Mouse (Mus musculus): Measurements from ENCODE around the gene Mpo.
A peak's percentile ranks its signal among the peaks of the same experiment; 100 is the strongest.

Mpo gene

DNA sequence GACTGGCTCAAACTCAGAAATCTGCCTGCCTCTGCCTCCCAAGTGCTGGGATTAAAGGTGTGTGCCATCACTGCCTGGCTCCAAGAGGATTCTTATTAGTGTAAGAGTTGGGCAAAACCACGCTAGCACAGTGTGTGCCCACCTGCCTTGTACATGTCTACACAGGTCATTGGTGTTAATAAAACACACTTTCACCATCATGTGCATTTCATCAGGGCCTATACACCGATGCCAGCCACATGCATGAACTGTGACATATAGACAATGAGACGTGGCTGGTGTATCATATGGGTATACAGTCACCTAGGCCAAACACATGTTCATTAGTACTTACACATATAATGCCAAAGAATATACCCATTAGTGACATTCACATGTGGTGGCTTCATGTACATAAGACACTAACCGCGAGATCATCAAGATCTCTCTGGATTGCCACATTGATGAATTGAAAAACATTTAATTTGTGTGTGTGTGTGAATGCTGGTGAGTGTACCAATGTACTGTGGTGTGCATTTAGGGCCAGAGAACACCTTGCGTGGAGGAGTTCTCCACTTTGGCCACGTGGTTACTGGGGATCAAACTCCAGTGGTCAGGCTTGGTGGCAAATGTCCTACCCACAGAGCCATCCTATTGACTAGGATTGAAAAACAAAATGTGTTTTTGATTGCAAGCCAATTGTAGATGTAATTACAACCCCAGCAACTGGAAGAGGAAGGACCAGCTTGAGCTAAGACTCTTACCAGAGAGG lies 35.0 kb upstream of the Mpo start:
- no peak for DNase-seq (ENCODE audit: low spot score)

DNA sequence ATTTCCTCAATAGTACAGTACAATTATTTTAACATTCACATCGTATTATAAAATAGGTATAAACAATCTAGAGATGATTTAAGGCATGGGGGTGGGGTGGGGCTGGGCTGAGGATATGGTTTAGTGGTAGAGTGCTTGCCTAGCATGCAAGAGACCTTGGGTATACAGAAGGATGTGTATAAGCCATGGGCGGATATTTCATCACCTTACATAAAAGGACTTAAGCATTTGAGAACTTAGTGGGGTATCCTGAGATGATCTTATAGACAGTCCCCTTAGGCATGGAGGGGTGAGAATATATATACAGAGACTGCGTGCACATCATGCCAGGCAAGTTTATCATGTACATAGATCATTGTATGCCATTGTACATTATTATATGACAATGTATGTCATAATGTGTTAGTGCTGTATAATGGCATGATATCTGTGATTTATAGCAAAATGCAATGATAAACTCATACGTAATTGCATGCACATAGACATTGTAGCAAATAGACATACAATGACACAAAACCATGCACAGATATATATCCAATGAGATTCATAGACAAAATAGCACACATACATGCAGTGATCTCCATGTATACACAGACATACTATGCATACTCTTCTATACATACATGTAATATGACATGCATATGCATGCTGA lies 34.3 kb upstream of the Mpo start:
- DNase-seq (ENCODE audit: low spot score), result no peak

DNA sequence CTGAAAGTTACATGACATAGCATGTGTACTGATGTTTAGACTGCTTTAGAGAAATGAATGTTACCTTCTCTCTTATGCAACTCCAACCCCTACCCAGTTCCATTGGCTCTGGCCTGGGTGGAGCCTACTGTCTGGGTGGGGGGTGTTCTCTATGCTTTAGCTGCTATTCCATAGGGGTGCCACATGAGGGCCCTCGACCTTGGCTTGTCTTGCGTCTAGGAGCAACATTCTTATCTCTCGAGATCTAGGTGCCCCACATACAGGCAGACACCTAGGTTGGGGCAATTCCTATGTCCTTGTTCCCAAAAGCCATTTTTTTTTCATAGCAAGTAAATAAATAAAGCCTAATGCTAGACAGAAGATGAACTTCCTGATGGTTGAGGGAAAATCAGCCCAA lies 33.8 kb upstream of the Mpo start:
- DNase-seq (ENCODE audit: low spot score), result no peak

DNA sequence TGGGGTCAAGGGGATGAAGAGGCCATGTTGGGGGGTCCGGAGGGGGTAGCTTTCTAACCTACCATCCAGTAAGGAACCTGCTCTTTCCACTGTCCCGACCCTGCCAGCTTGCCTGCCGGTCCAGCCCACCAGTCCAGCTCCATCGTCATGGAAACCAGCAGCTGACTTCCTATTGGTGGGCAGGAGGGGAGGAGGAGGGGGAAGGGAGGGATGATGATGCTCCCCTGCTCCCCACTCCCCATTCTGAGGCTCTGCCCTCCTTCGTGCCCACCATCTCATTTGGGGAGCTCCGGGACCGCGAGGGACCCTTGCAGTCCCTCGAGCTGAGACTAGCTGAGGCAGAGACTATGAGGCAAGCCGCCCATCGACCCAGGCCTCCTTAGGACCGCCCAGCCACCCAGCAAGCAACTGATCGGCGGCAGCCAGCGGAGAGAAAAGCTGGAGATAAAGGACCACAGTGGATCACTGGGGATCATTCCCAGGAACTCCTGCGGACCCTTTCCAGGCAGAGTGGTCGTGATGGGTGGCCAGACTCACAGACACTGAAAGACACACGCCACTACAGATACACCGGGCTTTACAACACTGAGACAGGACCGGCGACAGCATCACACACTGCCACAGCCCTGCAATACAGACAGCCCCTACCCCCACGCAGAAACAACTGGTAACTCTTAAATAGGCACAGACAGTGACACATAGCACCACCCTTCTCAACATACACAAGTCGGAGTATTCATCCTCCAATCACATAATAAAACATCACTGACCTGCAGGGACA lies 32.9 kb upstream of the Mpo start, which contains the start of gene Tspoap1:
Tspoap1 (plus strand) TSS at position 241 of the 781 bp plus-strand sequence.
- DNase-seq (ENCODE audit: low spot score), result no peak

DNA sequence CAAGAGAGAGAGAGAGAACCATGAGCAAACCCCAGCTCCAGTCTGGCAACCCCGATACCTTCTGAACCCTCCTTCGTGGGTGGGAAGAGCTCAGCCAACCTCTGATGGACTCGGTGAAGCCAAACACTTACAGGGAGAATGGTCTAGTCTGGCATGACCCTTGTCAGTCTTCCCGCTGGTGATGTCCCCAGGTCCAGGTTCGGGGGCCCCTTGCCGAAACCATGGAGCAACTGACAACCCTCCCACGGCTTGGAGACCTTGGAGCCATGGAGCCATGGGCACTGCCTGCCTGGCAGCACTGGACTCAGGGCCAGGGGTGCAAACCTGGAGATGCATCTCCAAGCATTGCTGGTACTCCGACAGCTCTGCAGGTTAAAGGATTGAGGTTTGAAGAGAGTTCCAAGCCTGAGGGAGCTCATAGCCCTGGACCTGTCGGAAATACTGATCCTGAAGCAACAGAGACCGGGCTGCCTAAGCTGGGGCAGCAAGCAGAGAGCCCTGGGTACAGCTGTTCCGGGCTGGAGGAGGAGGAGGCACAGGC lies 32.1 kb upstream of the Mpo start:
- DNase-seq (ENCODE audit: low spot score), result no peak

DNA sequence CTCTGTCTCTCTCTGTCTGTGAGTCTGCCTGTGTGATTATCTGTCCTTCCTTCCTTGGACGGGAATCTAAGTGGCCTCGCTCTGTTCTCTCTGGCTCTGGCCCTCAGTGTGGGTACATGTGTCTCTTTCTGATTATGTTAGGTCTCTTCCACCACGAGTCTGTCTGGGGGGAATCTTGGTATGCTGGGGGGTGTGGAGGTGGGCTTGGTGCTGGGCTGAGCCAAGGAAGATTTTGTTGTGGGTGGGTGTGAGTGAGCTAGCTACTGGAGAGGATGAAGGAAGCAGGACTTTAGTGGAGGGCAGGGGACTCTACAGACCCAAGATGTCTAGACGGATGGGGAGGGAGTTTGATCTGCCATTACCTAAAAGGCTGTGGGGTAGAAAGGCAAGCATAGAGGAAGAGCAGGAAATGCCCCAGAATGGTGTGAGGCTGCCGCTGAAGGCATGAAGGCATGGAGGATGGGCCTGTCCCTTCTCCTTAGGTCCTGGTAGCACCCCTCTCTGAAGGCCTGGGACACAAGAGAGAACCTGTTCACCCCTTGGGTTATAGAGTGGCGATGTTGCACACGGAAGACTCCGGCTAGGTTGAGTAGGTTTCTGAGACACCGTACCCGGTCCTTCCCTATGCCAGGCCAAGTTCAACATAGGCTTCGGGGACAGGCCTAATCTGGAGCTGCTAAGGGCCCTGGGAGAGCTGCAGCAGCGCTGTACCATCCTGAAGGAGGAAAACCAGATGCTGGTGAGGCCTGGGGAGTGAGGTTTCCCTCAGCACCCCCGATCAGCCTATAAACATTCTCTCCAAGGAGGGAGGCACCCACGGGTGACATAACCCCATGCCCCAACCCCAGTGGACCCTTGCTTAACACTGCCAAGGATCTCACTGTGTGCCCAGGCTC lies 31.3 kb upstream of the Mpo start:
- DNase-seq (ENCODE audit: low spot score), result no peak

DNA sequence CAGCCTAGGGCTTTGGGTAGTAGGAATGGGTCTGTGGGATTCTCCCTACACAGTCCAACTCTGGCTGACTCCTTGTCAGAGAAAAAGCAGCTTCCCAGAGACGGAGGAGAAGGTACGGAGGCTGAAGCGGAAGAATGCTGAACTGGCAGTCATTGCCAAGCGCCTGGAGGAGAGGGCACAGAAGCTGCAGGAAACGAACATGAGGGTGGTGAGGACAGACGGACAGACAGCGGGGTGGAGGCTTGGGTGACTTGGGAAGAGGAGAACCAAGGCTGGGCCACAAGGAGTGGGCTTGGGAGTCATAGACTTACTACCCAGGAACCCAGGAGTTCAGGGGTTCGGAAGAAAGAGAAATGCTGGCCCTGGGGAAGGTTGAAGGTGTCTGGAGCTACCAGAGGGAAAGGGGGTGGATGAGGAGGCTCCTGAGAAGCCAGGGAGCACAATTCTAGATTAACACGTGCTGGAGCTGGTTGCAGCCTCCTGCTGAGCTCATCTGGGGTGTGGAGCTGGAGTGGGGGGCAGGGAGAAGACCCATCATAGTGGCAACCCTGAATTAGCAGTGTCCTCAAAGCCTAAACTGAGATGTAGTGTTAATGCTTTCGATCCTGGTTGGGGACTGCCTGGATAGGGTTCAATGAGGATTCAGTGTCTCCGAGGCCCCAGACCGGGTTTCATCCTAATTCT lies 30.5 kb upstream of the Mpo start:
- DNase-seq (ENCODE audit: low spot score), result no peak

DNA sequence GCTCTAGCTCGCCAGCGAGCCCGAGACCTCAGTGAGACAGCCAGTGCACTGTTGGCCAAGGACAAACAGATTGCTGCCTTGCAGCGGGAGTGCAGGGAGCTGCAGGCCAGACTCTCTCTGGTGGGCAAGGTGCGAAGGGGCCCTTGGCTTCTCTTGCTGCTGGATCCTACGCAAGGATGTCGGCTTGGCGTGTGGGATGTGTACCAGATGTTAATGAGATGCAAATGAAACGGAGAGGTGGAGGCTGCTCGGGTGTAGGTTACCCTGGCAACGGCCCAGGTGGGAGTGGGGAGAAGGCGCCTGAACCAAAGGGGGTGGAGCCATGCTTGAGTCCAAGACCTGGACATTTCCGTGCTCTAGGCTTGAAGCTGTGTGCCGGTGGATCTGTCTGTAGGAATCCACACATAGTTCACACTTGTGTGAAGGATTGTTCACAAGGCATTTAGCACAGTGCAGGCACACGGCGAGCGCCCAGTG lies 29.8 kb upstream of the Mpo start:
- peak; percentile 55 for DNase-seq (ENCODE audit: low spot score)

DNA sequence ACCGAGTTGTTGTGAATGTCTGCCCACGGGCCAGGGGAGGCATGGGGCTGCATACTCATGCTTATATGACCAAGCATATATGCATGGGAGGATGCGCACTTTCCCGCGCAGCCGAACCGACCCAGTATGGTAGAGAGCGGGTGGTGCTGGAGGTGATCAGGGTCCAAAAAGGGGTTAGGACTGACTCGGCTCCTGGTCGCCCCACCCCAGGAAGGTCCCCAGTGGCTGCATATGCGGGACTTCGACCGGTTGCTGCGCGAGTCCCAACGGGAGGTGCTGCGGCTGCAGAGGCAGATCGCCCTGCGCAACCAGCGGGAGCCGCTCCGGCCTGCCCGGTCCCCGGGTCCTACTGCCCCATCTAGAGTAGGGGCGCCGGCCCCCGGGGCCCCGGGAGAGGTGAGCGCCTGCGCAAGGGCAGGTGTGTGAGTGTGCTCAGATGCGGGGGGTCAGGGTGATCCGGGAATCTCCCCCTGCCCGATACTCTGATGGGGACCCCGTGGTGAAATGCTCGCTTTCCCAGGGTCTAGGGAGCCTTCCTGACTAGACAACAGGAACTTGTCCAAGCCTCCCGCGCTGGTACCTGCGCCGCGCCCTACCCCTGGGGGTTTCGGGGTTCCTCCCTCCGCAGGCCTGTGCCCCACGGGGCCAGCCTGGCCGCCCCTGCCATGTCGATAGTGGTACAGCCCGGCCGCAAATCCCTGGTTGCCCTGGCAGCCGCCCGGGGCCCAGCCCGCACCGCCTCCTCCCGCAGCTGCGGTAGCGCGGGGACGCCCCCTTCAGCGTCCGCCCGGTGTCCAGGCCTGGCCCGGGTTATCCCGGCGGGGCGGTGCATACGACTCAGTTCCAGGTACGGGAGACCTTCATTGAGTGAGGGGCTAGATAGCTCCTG lies 29.1 kb upstream of the Mpo start:
- no peak for DNase-seq (ENCODE audit: low spot score)

DNA sequence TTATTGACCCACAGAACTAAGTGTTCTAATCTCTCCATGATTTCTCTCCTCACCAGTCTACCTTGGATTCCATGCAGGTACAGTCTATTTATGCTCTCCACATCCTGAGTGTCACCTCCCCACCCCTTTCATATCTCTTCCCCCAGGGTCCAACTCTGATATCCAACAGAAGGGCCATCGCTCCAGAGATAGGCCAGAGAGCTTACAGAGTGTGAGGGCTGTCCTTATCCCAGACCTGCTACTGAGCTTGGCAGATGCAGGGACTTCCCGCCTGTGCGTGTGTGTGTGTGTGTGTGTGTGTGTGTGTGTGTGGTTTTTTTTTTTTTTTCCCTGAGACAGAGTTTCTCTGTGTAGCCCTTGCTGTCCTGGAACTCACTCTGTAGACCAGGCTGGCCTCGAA lies 24.6 kb upstream of the Mpo start:
- no peak for DNase-seq (ENCODE audit: low spot score)

DNA sequence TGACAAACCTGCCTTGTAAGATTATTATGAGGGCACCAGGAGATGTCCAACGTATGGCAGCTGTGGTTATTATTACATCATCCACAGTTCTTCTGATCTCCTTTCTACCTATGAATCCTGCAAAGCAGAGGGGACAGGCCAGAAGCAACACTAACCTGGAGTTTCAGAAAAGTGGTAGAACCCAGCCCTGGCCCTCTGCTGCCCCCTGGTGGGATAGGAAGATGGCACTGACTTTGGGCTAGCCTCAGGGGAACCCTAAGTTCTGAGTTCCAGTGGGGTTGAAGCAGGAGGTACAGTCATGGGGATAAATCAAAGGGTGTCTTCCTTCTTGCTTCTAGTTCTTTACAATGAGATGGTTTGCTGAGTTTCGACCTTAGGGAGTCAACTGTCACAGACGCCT lies 22.4 kb upstream of the Mpo start:
- DNase-seq (ENCODE audit: low spot score), result no peak

DNA sequence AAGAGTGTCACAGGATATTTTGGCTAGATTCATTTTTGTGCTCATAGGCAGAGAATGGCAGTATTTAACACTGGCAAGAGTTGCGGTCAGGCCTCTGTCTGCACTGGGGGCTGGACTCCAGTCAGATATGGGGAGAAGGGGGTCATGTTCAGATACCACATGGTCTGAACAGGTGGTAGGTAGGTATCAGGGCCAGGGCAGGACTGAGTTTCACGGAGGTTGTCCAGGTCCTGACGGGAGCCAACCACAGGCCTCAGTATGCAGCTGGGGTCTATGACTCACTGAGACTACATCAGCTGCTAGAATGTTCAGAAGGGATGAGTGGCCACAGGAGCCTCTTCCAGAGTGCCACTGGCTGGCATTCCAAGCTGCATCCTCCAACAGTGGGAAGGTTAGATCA lies 21.0 kb upstream of the Mpo start:
- no peak for DNase-seq (ENCODE audit: low spot score)

DNA sequence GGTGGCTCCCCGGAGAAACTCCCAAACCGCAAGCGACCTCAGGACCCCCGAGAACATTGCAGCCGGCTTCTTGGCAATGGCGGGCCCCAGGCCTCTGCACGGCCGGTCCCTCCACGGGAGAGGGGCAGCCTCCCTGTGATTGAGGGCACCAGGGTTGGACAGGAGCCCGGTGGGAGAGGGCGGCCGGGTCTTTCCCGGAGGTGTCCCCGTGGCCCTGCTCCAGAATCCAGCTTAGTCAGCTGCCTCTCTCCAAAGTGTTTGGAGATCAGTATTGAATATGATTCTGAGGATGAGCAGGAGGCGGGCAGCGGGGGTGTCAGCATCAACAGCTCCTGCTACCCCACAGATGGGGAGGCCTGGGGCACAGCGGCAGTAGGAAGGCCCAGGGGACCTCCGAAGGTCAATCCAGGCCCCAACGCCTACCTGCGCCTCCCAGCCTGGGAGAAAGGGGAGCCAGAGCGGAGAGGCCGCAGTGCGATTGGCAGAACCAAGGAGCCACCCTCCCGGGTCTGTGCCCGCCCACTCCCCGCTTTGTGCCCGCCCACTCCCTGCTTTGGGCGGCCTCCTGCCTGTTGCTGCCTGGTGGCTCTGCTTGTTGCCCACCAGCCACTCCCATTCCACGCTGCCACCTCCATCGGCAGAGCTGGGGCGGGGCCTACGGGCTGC lies 15.1 kb upstream of the Mpo start:
- DNase-seq (ENCODE audit: low spot score), result peak; percentile 61

DNA sequence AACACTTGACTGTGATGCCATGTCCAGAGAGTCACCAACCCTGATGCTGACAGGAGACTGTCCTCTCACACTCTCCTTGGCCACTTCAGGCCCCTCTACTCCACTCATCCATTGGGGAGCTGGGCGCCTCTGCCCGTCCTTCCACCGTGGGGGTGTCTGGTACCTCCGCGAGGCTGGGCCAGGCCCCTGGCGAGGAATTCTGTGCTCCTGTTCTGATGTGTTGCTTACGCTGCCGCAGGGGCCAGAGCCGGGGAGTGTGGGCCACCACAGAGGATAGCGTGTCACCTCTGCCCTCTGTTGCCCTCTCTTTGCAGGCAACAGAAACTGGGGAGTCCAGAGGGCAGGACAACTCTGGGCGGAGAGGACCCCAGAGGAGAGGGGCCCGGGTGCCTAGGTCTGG lies 14.5 kb upstream of the Mpo start:
- DNase-seq (ENCODE audit: low spot score), result no peak

DNA sequence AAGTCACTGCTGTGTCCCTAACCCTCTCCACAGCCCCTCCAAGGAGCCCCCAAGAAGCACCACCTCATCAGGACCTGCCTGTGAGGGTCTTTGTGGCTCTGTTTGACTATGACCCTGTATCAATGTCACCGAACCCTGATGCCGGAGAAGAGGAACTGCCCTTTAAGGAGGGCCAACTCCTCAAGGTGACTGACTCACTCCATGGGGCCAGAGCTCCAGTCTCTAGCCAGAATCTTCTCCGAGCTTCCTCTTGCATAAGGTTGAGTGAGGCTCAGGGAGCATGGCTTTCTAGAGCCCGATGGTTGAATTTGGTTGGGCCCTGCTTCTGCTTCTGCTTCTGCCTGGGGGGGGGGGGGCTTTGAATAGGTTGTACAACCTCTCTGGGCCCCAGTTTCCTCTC lies 14.0 kb upstream of the Mpo start:
- DNase-seq (ENCODE audit: low spot score), result no peak

DNA sequence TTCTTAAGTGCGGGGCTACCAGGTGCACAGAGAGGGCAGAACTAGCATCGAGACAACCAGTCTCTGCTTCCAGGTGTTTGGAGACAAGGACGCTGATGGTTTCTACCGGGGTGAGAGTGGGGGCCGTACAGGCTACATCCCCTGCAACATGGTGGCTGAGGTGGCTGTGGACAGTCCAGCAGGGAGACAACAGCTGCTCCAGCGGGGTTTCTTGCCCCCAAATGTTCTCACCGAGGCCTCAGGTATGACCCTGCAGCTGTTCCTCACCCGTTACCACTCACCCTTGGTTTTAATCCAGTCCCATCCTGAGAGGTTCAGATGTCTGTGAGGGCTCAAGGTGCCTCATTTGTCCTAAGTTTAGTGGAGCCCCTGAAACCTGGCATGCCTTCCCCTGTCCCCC lies 13.3 kb upstream of the Mpo start:
- DNase-seq (ENCODE audit: low spot score), result no peak

DNA sequence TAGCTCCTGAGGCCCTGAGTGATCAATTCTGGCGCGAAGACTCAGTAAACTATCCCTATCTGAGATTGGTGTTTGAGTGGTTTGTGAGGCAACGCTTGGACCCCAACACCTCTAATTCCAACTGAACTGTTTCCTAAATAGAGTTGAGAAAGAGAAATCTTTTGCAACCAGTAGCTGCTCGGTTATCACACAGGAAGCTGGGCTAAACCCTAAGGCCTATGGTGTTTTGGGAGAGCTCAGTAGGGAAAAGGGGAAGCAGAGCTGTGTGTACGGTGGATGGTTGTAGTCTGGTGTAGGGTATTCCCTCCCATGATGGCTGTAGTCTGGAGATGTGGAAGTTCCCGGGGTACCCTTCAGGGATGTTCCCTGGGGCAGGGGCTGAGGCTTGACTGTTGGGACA lies 3.3 kb upstream of the Mpo start:
- no peak for DNase-seq (ENCODE audit: low spot score)

DNA sequence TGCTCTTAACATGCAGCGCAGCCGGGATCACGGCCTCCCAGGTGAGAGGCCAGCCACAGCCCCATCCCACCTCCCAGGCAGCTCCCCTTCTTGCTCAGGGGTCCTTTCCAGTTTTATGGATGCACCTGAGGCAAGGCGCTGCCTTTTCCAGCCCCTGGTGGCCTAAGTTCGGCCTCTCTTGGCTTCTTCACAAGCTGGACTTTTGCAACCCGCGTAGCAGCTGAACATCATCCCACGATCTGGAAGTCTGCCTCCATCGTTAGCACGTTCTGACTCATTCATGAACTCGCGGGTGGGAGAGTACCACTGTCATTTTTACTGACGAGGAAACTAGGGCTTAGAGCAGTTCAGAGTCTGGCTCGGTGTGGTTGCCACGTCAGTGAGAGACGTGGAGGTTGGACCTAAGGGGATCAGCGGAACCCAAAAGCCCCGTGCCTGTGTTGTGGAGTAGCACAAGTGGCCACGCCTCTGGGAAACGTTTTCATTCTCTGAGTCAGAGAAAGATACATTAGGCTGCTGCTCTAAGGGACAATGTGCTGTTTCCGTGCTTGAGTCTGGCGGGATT lies 8.4 kb downstream of the Mpo start:
- DNase-seq (ENCODE audit: low spot score), result no peak

DNA sequence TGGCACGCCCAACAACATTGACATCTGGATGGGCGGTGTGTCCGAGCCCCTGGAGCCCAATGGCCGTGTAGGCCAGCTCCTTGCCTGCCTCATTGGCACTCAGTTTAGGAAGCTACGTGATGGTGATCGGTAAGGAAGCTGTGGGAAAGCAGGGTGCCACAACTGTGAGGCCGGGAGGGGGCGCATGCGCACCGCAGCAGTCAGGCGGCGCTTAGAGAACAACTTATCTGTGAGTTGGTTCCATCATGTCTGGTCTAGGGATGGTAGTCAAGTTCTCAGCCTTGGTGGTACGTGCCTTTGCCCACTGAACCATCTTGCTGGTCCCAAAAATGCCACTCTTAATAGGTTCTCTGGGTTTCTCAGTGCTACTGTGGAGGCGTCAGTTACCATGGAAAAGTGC lies 9.2 kb downstream of the Mpo start:
- no peak for DNase-seq (ENCODE audit: low spot score)

Data from testis, postnatal 14 days (tissue).